Mouse (Mus musculus) forebrain, embryonic 10.5 days (tissue): ENCODE data around the gene Ubac2. TPM values are rescaled to one million over a fixed set of nuclear protein-coding genes. Genes with fewer than 3 reads are reported as not detected.

Experiments
- DNase-seq: peaks from one replicate; pipeline ENCODE4 v3.0.0-alpha.2; 2017; ENCODE audit warnings: low spot score; ENCODE audit errors: extremely low spot score
- H3K27ac ChIP-seq: fragments of 300-500 bp; sonication (generic); 2 replicates; pipeline ENCODE4 v1.5.1; 2016; ENCODE audit warnings: mild to moderate bottlenecking
- H3K27me3 ChIP-seq: fragments of 300-500 bp; sonication (generic); 2 replicates; pipeline ENCODE4 v1.6.1; 2016; ENCODE audit warnings: mild to moderate bottlenecking; ENCODE audit not compliant: poor library complexity, severe bottlenecking
- H3K36me3 ChIP-seq: fragments of 300-500 bp; sonication (generic); replicated peaks from 2 replicates; pipeline ENCODE4 v1.6.1; 2016; ENCODE audit warnings: mild to moderate bottlenecking, moderate library complexity
- H3K4me1 ChIP-seq: fragments of 300-500 bp; sonication (generic); 2 replicates; pipeline ENCODE4 v1.6.1; 2016
- H3K4me3 ChIP-seq: fragments of 300-500 bp; sonication (generic); 2 replicates; pipeline ENCODE4 v1.5.1; 2016; ENCODE audit warnings: mild to moderate bottlenecking, moderate library complexity
- H3K9me3 ChIP-seq: fragments of 300-500 bp; sonication (generic); 2 replicates; pipeline ENCODE4 v1.6.1; 2016; ENCODE audit warnings: mild to moderate bottlenecking, moderate library complexity
- WGBS: fragments of 180-500 bp; shearing (Covaris S2); methylation state at CpG from one replicate; pipeline ENCODE4 v1.1.7; 2016; 5-methylcytosine and 5-hydroxymethylcytosine counted together
- polyA plus RNA-seq: library from polyadenylated mRNA; unstranded; fragments of >200 nt; fragmentation: Nextera tagmentation; extraction: Ambion mirVana; gene quantifications from 2 replicates; pipeline ENCODE4 v1.2.1, GENCODE M21; 2016

Ubac2 gene
- polyA plus RNA-seq, 1 experiment from 2014 or later: 80.7 TPM

- Histone ChIP-seq H3K9me3 (no peaks in the 10 kb centered on the region), H3K27me3 (no peaks in the 10 kb centered on the region), H3K36me3 (peaks cover 8% of the 10 kb centered on the region), H3K27ac (no peak overlapping the region), H3K4me3 (no peak overlapping the region), H3K4me1 (no peaks in the 10 kb centered on the region)
- DNase-seq: no peak
- 93% methylated on average over 3 of the region's 3 CpGs for WGBS
Observed at GRCm38 (mm10) chr14:121959538-121959980, 81.1 kb downstream of the Ubac2 start.

- Histone ChIP-seq H3K9me3 (no peaks in the 10 kb centered on the region), H3K4me1 (no peaks in the 10 kb centered on the region), H3K36me3 (peaks cover 3% of the 10 kb centered on the region; the same call in 1 of the 2 replicates), H3K27ac (no peak overlapping the region), H3K27me3 (no peaks in the 10 kb centered on the region), H3K4me3 (no peak overlapping the region)
- DNase-seq: no peak
- WGBS: 91% methylated on average over 4 of the region's 4 CpGs
Observed at GRCm38 (mm10) chr14:121960031-121960430, 81.6 kb downstream of the Ubac2 start.

GRCm38 (mm10) chr14:121960531-121960930, 82.1 kb downstream of the Ubac2 start:
- 92% methylated on average over 2 of the region's 2 CpGs for WGBS
- H3K4me3 ChIP-seq: no peak overlapping the region

GRCm38 (mm10) chr14:121960997-121961396, 82.6 kb downstream of the Ubac2 start:
- H3K9me3 ChIP-seq: no peaks in the 10 kb centered on the region
- H3K4me1 ChIP-seq: no peaks in the 10 kb centered on the region
- H3K36me3 ChIP-seq: 0 out of 2 replicates have a peak, but pooled peaks cover 2% of the 10 kb centered on the region
- H3K4me3 ChIP-seq: no peak overlapping the region
- H3K27me3 ChIP-seq: no peaks in the 10 kb centered on the region
- no peak overlapping the region for H3K27ac ChIP-seq
- DNase-seq: no peak
- WGBS: 77% methylated on average over 6 of the region's 6 CpGs

More at GRCm38 (mm10) chr14:121960531-121960930, 82.1 kb downstream of the Ubac2 start:
- Histone ChIP-seq H3K27me3 (no peaks in the 10 kb centered on the region), H3K9me3 (no peaks in the 10 kb centered on the region), H3K27ac (no peak overlapping the region), H3K36me3 (0 out of 2 replicates have a peak, but pooled peaks cover 2% of the 10 kb centered on the region), H3K4me1 (no peaks in the 10 kb centered on the region)
- DNase-seq: no peak

GRCm38 (mm10) chr14:121961496-121962127, 83.2 kb downstream of the Ubac2 start:
- Histone ChIP-seq H3K36me3 (no peaks in the 10 kb centered on the region), H3K9me3 (no peaks in the 10 kb centered on the region), H3K4me3 (no peak overlapping the region), H3K4me1 (no peaks in the 10 kb centered on the region), H3K27ac (no peak overlapping the region; the same call in 1 of the 2 replicates), H3K27me3 (no peaks in the 10 kb centered on the region)
- WGBS: 93% methylated on average over 12 of the region's 12 CpGs
- no peak for DNase-seq

GRCm38 (mm10) chr14:121962128-121962890, 83.9 kb downstream of the Ubac2 start:
- Histone ChIP-seq H3K27me3 (no peaks in the 10 kb centered on the region), H3K4me1 (no peaks in the 10 kb centered on the region), H3K4me3 (no peak overlapping the region), H3K9me3 (no peaks in the 10 kb centered on the region), H3K36me3 (no peaks in the 10 kb centered on the region), H3K27ac (peak overlapping the region; percentile 8; the same call in 1 of the 2 replicates)
- 87% methylated on average over 14 of the region's 14 CpGs for WGBS
- no peak for DNase-seq

GRCm38 (mm10) chr14:121963251-121963941, 85.0 kb downstream of the Ubac2 start:
- 88% methylated on average over 9 of the region's 9 CpGs for WGBS

GRCm38 (mm10) chr14:121963942-121964335, 85.5 kb downstream of the Ubac2 start:
- Histone ChIP-seq H3K9me3 (no peaks in the 10 kb centered on the region), H3K27me3 (no peaks in the 10 kb centered on the region), H3K36me3 (no peaks in the 10 kb centered on the region), H3K27ac (no peak overlapping the region; the same call in 1 of the 2 replicates), H3K4me1 (no peaks in the 10 kb centered on the region), H3K4me3 (peak overlapping the region; percentile 5; the same call in 1 of the 2 replicates)
- DNase-seq: no peak
- 86% methylated on average over 4 of the region's 4 CpGs for WGBS

More at GRCm38 (mm10) chr14:121963251-121963941, 85.0 kb downstream of the Ubac2 start:
- H3K27me3 ChIP-seq: no peaks in the 10 kb centered on the region
- no peaks in the 10 kb centered on the region for H3K9me3 ChIP-seq
- no peaks in the 10 kb centered on the region for H3K36me3 ChIP-seq
- no peaks in the 10 kb centered on the region for H3K4me1 ChIP-seq
- DNase-seq: no peak
- H3K4me3 ChIP-seq: peak overlapping the region; percentile 5; the same call in 1 of the 2 replicates
- no peak overlapping the region; the same call in 1 of the 2 replicates for H3K27ac ChIP-seq

GRCm38 (mm10) chr14:121964990-121965389, 86.6 kb downstream of the Ubac2 start, which contains the start of gene Gpr183:
Gpr183 (minus strand) TSS chr14:121965195.
- 81% methylated on average over 6 of the region's 6 CpGs for WGBS
- Histone ChIP-seq H3K4me1 (0 out of 2 replicates have a peak, but pooled peaks cover under 1% of the 10 kb centered on the region), H3K27me3 (no peaks in the 10 kb centered on the region), H3K36me3 (no peaks in the 10 kb centered on the region), H3K27ac (no peak within 1 kb of the TSS; the same call in 1 of the 2 replicates), H3K4me3 (peak within 1 kb of the TSS; percentile 5; the same call in 1 of the 2 replicates), H3K9me3 (no peaks in the 10 kb centered on the region)
- DNase-seq: no peak

- H3K4me3 ChIP-seq: no peak overlapping the region
- WGBS: 93% methylated on average over 4 of the region's 4 CpGs
Observed at GRCm38 (mm10) chr14:121965461-121965860, 87.0 kb downstream of the Ubac2 start.

GRCm38 (mm10) chr14:121967095-121967494, 88.7 kb downstream of the Ubac2 start:
- Histone ChIP-seq H3K9me3 (no peaks in the 10 kb centered on the region), H3K4me3 (no peak overlapping the region), H3K27ac (no peak overlapping the region), H3K27me3 (no peaks in the 10 kb centered on the region), H3K4me1 (0 out of 2 replicates have a peak, but pooled peaks cover 2% of the 10 kb centered on the region), H3K36me3 (no peaks in the 10 kb centered on the region)
- 95% methylated on average over 4 of the region's 4 CpGs for WGBS
- no peak for DNase-seq

More at GRCm38 (mm10) chr14:121965461-121965860, 87.0 kb downstream of the Ubac2 start:
- DNase-seq: no peak
- H3K27ac ChIP-seq: no peak overlapping the region
- H3K36me3 ChIP-seq: no peaks in the 10 kb centered on the region
- H3K9me3 ChIP-seq: no peaks in the 10 kb centered on the region
- 0 out of 2 replicates have a peak, but pooled peaks cover 2% of the 10 kb centered on the region for H3K4me1 ChIP-seq
- H3K27me3 ChIP-seq: no peaks in the 10 kb centered on the region

GRCm38 (mm10) chr14:121970402-121970801, 92.0 kb downstream of the Ubac2 start:
- WGBS: 81% methylated on average over 1 of the region's 1 CpGs
- Histone ChIP-seq H3K36me3 (peaks cover 8% of the 10 kb centered on the region), H3K27ac (no peak overlapping the region), H3K27me3 (no peaks in the 10 kb centered on the region), H3K4me1 (0 out of 2 replicates have a peak, but pooled peaks cover 2% of the 10 kb centered on the region), H3K9me3 (no peaks in the 10 kb centered on the region), H3K4me3 (no peak overlapping the region)
- DNase-seq: no peak
